Mouse (Mus musculus) Patski (cell line): ENCODE measurements around the gene Uncx. TPM values are rescaled to one million over a fixed set of nuclear protein-coding genes. Genes with fewer than 3 reads are reported as not detected.
A peak's percentile ranks its signal among the peaks of the same experiment; 100 is the strongest.

Source experiments
- ATAC-seq: fragments of 100-300 bp; one replicate; pipeline ENCODE4 v1.8.0; 2021
- CTCF ChIA-PET: fragments of 350-600 bp; sonication (Branson Sonifier 250); formaldehyde crosslinking; loops from one replicate; lab custom pipeline; 2022; ENCODE audit warnings: inconsistent platforms; lab: Charles Lee
- POLR2A ChIA-PET: fragments of 350-600 bp; sonication (Branson Sonifier 250); formaldehyde crosslinking; loops from one replicate; lab custom pipeline; 2022; ENCODE audit warnings: antibody characterized with exemption, inconsistent platforms; lab: Charles Lee
- DNase-seq: peaks from one replicate; pipeline ENCODE4 v3.0.0-alpha.2; 2011; ENCODE audit warnings: low read depth, low spot score
- H3K27me3 ChIP-seq: fragments of 371-371 bp; one replicate; pipeline ENCODE4 v1.5.1; 2021
- CTCF ChIP-seq: fragments of 100-300 bp; IDR thresholded peaks from one replicate; pipeline ENCODE4 v1.5.1; 2021
- in situ Hi-C: fragments of 300-500 bp; cut with MboI; formaldehyde crosslinking; loops from 3 replicates; pipeline ENCODE4 v1.11.1; 2018; ENCODE audit warnings: low pct_unique_long_range_greater_than_20kb, mixed read lengths
- polyA plus RNA-seq: library from polyadenylated mRNA; unstranded; gene quantifications from one replicate; pipeline ENCODE4 v1.2.3, GENCODE M21; 2021

The Uncx gene
- polyA plus RNA-seq, 1 experiment from 2014 or later = not detected

- POLR2A ChIA-PET = no interaction called here
- CTCF ChIA-PET = no interaction called here
- no peak for TF ChIP-seq CTCF
- peaks cover 7% of the 10 kb centered on the region for H3K27me3 ChIP-seq
- no peak for ATAC-seq
- in situ Hi-C loops = no loop called here
- DNase-seq = no peak
Observed at GRCm38 (mm10) chr5:139516281-139516680, 27.0 kb upstream of the Uncx start.

- peaks cover 3% of the 10 kb centered on the region for H3K27me3 ChIP-seq
- TF ChIP-seq CTCF = no peak
- no peak for DNase-seq
- ATAC-seq = no peak
- CTCF ChIA-PET = no interaction called here
- POLR2A ChIA-PET = no interaction called here
- in situ Hi-C loops = no loop called here
Observed at GRCm38 (mm10) chr5:139520069-139520834, 23.0 kb upstream of the Uncx start.

GRCm38 (mm10) chr5:139521987-139522386 is 21.3 kb upstream of the Uncx start:
- no peak for TF ChIP-seq CTCF
- peaks cover 3% of the 10 kb centered on the region for H3K27me3 ChIP-seq
- ChIA-PET CTCF (no interaction called here), POLR2A (no interaction called here)
- no peak for ATAC-seq
- in situ Hi-C loops = no loop called here
- DNase-seq = no peak

- in situ Hi-C loops = no loop called here
- no peak for ATAC-seq
- ChIA-PET POLR2A (no interaction called here), CTCF (no interaction called here)
- TF ChIP-seq CTCF = no peak
- DNase-seq = peak; percentile 17
- peaks cover 4% of the 10 kb centered on the region for H3K27me3 ChIP-seq
Observed at GRCm38 (mm10) chr5:139528851-139529250, 14.4 kb upstream of the Uncx start.

GRCm38 (mm10) chr5:139535386-139535919 is 7.8 kb upstream of the Uncx start:
- no peak for TF ChIP-seq CTCF
- DNase-seq (no peak), ATAC-seq (no peak)
- POLR2A ChIA-PET = no interaction called here
- CTCF ChIA-PET = interaction anchor here (1.1 to 1.7 kb wide), 2 partner anchors 10 to 133 kb away, joined by 3 read pairs; no protein-coding TSS in a partner anchor
- in situ Hi-C loops = loop anchor here (5.0 kb wide), 2 partner anchors 132 to 212 kb away; no protein-coding TSS in a partner anchor
- peaks cover 44% of the 10 kb centered on the region for H3K27me3 ChIP-seq

- in situ Hi-C loops = loop anchor here (5.0 kb wide), 2 partner anchors 131 to 211 kb away; no protein-coding TSS in a partner anchor
- CTCF ChIA-PET = no interaction called here
- no peak for DNase-seq
- peaks cover 52% of the 10 kb centered on the region for H3K27me3 ChIP-seq
- no peak for ATAC-seq
- POLR2A ChIA-PET = no interaction called here
- TF ChIP-seq CTCF = no peak
Observed at GRCm38 (mm10) chr5:139536211-139536910, 6.9 kb upstream of the Uncx start.

GRCm38 (mm10) chr5:139536911-139537738 is 6.2 kb upstream of the Uncx start:
- DNase-seq (no peak), ATAC-seq (no peak)
- in situ Hi-C loops = loop anchor here (5.0 kb wide), 2 partner anchors 130 to 210 kb away; no protein-coding TSS in a partner anchor
- peaks cover 55% of the 10 kb centered on the region for H3K27me3 ChIP-seq
- ChIA-PET POLR2A (no interaction called here), CTCF (interaction anchor here (1.0 kb wide), 1 partner anchor 131 kb away, joined by 3 read pairs; no protein-coding TSS in a partner anchor)
- no peak for TF ChIP-seq CTCF

GRCm38 (mm10) chr5:139537739-139538135 is 5.6 kb upstream of the Uncx start:
- ChIA-PET POLR2A (no interaction called here), CTCF (interaction anchor here (1.0 kb wide), 1 partner anchor 130 kb away, joined by 3 read pairs; no protein-coding TSS in a partner anchor)
- TF ChIP-seq CTCF = no peak
- in situ Hi-C loops = loop anchor here (5.0 kb wide), 2 partner anchors 130 to 210 kb away; no protein-coding TSS in a partner anchor
- H3K27me3 ChIP-seq = peaks cover 60% of the 10 kb centered on the region
- DNase-seq (no peak), ATAC-seq (no peak)

GRCm38 (mm10) chr5:139541151-139542042 is 1.9 kb upstream of the Uncx start:
- in situ Hi-C loops = no loop called here
- ATAC-seq (no peak), DNase-seq (no peak)
- ChIA-PET CTCF (interaction anchor here (1.0 kb wide), 1 partner anchor 146 kb away, joined by 4 read pairs; no protein-coding TSS in a partner anchor), POLR2A (no interaction called here)
- peaks cover 75% of the 10 kb centered on the region for H3K27me3 ChIP-seq
- no peak for TF ChIP-seq CTCF
